Mouse (Mus musculus): ENCODE measurements around the gene A730061H03Rik. TPM values are rescaled to one million over a fixed set of nuclear protein-coding genes. Genes with fewer than 3 reads are reported as not detected.
A peak's percentile ranks its signal among the peaks of the same experiment; 100 is the strongest.

Gene A730061H03Rik
- polyA plus RNA-seq, 1 experiment from 2014 or later, result 2.3 TPM

- H3K4me2 ChIP-seq (replicated peaks; ENCODE audit: low read depth, low read length), result no peak overlapping the region
- H3K27me3 ChIP-seq (replicated peaks; ENCODE audit: insufficient read depth, low read length), result peaks cover 3% of the 10 kb centered on the region; the same call in 1 of the 2 replicates
- no peaks in the 10 kb centered on the region for H3K4me1 ChIP-seq (ENCODE audit: insufficient read depth, low read depth, low read length)
- H3K36me3 ChIP-seq (ENCODE audit: insufficient read depth, low read length), result no peaks in the 10 kb centered on the region
- TF ChIP-seq CTCF (IDR thresholded peaks at IDR 0.05), result no peak
- TF ChIP-seq EP300 (IDR thresholded peaks at IDR 0.05), result no peak
- H3K27ac ChIP-seq (ENCODE audit: low read length), result no peak overlapping the region
- no peak for ATAC-seq
- H3K4me3 ChIP-seq (ENCODE audit: low read depth, low read length), result no peak overlapping the region
- no peak for DNase-seq (ENCODE audit: low spot score)
- H3K9me3 ChIP-seq (ENCODE audit: low read length), result no peaks in the 10 kb centered on the region
- H3K9ac ChIP-seq (replicated peaks; ENCODE audit: low read depth), result no peak overlapping the region
- WGBS, result 73% methylated on average over 2 of the region's 2 CpGs
These were observed 33.5 kb downstream of the A730061H03Rik start for GRCm38 (mm10) chr14:55526674-55527073.

- no peak within 1 kb of the TSS for H3K27ac ChIP-seq (ENCODE audit: low read length)
- DNase-seq (ENCODE audit: low spot score), result no peak
- H3K4me1 ChIP-seq (ENCODE audit: insufficient read depth, low read depth, low read length), result peaks cover 5% of the 10 kb centered on the region; the same call in 1 of the 2 replicates
- H3K9ac ChIP-seq (replicated peaks; ENCODE audit: low read depth), result no peak within 1 kb of the TSS
- H3K4me3 ChIP-seq (ENCODE audit: low read depth, low read length), result no peak within 1 kb of the TSS
- H3K4me2 ChIP-seq (replicated peaks; ENCODE audit: low read depth, low read length), result no peak within 1 kb of the TSS
- H3K27me3 ChIP-seq (replicated peaks; ENCODE audit: insufficient read depth, low read length), result peaks cover 18% of the 10 kb centered on the region; the same call in 1 of the 2 replicates
- H3K36me3 ChIP-seq (ENCODE audit: insufficient read depth, low read length), result no peaks in the 10 kb centered on the region
- no peaks in the 10 kb centered on the region for H3K9me3 ChIP-seq (ENCODE audit: low read length)
- TF ChIP-seq CTCF (IDR thresholded peaks at IDR 0.05) (no peak), EP300 (IDR thresholded peaks at IDR 0.05) (no peak)
- no peak for ATAC-seq
- WGBS, result 16% methylated on average over 8 of the region's 8 CpGs
These were observed 35.4 kb downstream of the A730061H03Rik start, which contains the start of gene Nrl for GRCm38 (mm10) chr14:55524785-55525184. Gene Nrl (minus strand): TSS chr14:55524981.

- peaks cover 5% of the 10 kb centered on the region; the same call in 1 of the 2 replicates for H3K4me1 ChIP-seq (ENCODE audit: insufficient read depth, low read depth, low read length)
- ATAC-seq (no peak), DNase-seq (ENCODE audit: low spot score) (no peak)
- H3K9me3 ChIP-seq (ENCODE audit: low read length), result no peaks in the 10 kb centered on the region
- H3K27ac ChIP-seq (ENCODE audit: low read length), result no peak overlapping the region
- H3K36me3 ChIP-seq (ENCODE audit: insufficient read depth, low read length), result no peaks in the 10 kb centered on the region
- no peak overlapping the region for H3K4me2 ChIP-seq (replicated peaks; ENCODE audit: low read depth, low read length)
- H3K27me3 ChIP-seq (replicated peaks; ENCODE audit: insufficient read depth, low read length), result peaks cover 23% of the 10 kb centered on the region; the same call in 1 of the 2 replicates
- no peak for TF ChIP-seq CTCF (IDR thresholded peaks at IDR 0.05)
- TF ChIP-seq EP300 (IDR thresholded peaks at IDR 0.05), result no peak
- H3K9ac ChIP-seq (replicated peaks; ENCODE audit: low read depth), result no peak overlapping the region
- H3K4me3 ChIP-seq (ENCODE audit: low read depth, low read length), result no peak overlapping the region
- 40% methylated on average over 4 of the region's 4 CpGs for WGBS
These were observed 36.1 kb downstream of the A730061H03Rik start for GRCm38 (mm10) chr14:55524062-55524461.

GRCm38 (mm10) chr14:55520451-55521361, 39.5 kb downstream of the A730061H03Rik start:
- Histone ChIP-seq H3K27me3 (replicated peaks; ENCODE audit: insufficient read depth, low read length) (peaks cover 26% of the 10 kb centered on the region; the same call in 1 of the 2 replicates), H3K4me2 (replicated peaks; ENCODE audit: low read depth, low read length) (peak overlapping the region; percentile 58), H3K27ac (ENCODE audit: low read length) (no peak overlapping the region), H3K9me3 (ENCODE audit: low read length) (no peaks in the 10 kb centered on the region), H3K4me1 (ENCODE audit: insufficient read depth, low read depth, low read length) (peaks cover 5% of the 10 kb centered on the region; the same call in 1 of the 2 replicates), H3K9ac (replicated peaks; ENCODE audit: low read depth) (no peak overlapping the region), H3K4me3 (ENCODE audit: low read depth, low read length) (peak overlapping the region; percentile 28), H3K36me3 (ENCODE audit: insufficient read depth, low read length) (no peaks in the 10 kb centered on the region)
- peak; percentile 59 for ATAC-seq
- TF ChIP-seq CTCF (IDR thresholded peaks at IDR 0.05) (peak; percentile 28; the same call in 1 of the 2 replicates), EP300 (IDR thresholded peaks at IDR 0.05) (no peak)
- peak; percentile 15 for DNase-seq (ENCODE audit: low spot score)
- WGBS, result 2% methylated on average over 59 of the region's 61 CpGs

- Histone ChIP-seq H3K4me1 (ENCODE audit: insufficient read depth, low read depth, low read length) (peaks cover 5% of the 10 kb centered on the region; the same call in 1 of the 2 replicates), H3K9ac (replicated peaks; ENCODE audit: low read depth) (no peak overlapping the region), H3K36me3 (ENCODE audit: insufficient read depth, low read length) (no peaks in the 10 kb centered on the region), H3K27ac (ENCODE audit: low read length) (no peak overlapping the region), H3K4me2 (replicated peaks; ENCODE audit: low read depth, low read length) (no peak overlapping the region), H3K4me3 (ENCODE audit: low read depth, low read length) (no peak overlapping the region), H3K9me3 (ENCODE audit: low read length) (no peaks in the 10 kb centered on the region), H3K27me3 (replicated peaks; ENCODE audit: insufficient read depth, low read length) (peaks cover 26% of the 10 kb centered on the region; the same call in 1 of the 2 replicates)
- DNase-seq (ENCODE audit: low spot score), result no peak
- ATAC-seq, result no peak
- 68% methylated on average over 4 of the region's 4 CpGs for WGBS
- no peak for TF ChIP-seq CTCF (IDR thresholded peaks at IDR 0.05)
These were observed 40.6 kb downstream of the A730061H03Rik start for GRCm38 (mm10) chr14:55519604-55520003.

GRCm38 (mm10) chr14:55518897-55519296, 41.3 kb downstream of the A730061H03Rik start:
- no peak overlapping the region for H3K4me3 ChIP-seq (ENCODE audit: low read depth, low read length)
- H3K9me3 ChIP-seq (ENCODE audit: low read length), result no peaks in the 10 kb centered on the region
- 41% methylated on average over 2 of the region's 2 CpGs for WGBS
- H3K27me3 ChIP-seq (replicated peaks; ENCODE audit: insufficient read depth, low read length), result peaks cover 26% of the 10 kb centered on the region; the same call in 1 of the 2 replicates
- H3K4me2 ChIP-seq (replicated peaks; ENCODE audit: low read depth, low read length), result no peak overlapping the region
- ATAC-seq (no peak; the same call in 1 of the 2 replicates), DNase-seq (ENCODE audit: low spot score) (no peak)
- peaks cover 5% of the 10 kb centered on the region; the same call in 1 of the 2 replicates for H3K4me1 ChIP-seq (ENCODE audit: insufficient read depth, low read depth, low read length)
- no peak overlapping the region for H3K9ac ChIP-seq (replicated peaks; ENCODE audit: low read depth)
- no peak for TF ChIP-seq EP300 (IDR thresholded peaks at IDR 0.05)
- TF ChIP-seq CTCF (IDR thresholded peaks at IDR 0.05), result no peak
- no peak overlapping the region for H3K27ac ChIP-seq (ENCODE audit: low read length)
- H3K36me3 ChIP-seq (ENCODE audit: insufficient read depth, low read length), result no peaks in the 10 kb centered on the region

All from lung, postnatal 0 days (tissue).